ENCODE assay signal across 17 mouse cellular contexts in the genomic region with DNA sequence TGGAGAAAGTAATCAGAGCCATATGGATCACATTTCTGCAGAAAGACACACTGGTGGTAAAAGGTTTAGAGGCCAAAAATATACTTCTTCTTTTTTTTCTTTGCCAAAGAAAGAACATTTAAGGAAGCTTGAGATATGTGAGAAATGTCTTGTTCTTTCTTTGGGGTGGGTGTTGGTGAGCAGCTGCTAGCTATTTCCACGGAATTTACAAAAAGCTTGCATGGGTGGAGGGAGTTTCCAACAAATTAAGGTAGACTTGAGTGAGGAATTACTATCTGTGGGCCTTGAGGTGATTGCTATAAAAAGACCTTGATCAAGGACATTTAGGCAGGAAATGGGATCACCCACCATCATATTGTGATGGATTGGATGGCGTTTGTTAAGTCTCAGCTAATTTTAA. TPM values are rescaled to one million over a fixed set of nuclear protein-coding genes. Genes with fewer than 3 reads are reported as not detected.
"Had no signal": no experiment of that assay in that cellular context is flagged by ENCODE, and none has a peak within 500 bp of the region (broad histone marks: within the 10 kb centered on the region; RNA-seq: fewer than 3 reads in every experiment).

No protein-coding gene starts in this region.

- DNase-seq: forebrain, postnatal 0 days; gastrocnemius, postnatal 14 days; gastrocnemius, postnatal 36 days; heart, adult 11 months; heart, adult 2 months; heart, postnatal 4 days; kidney, adult 18-20 months; kidney, adult 8-10 months; kidney, postnatal 10 days; kidney, postnatal 25 days; kidney, postnatal 4 days; liver had no signal

- ATAC-seq: forebrain, postnatal 0 days; hindbrain, embryonic 16.5 days; inflammation-experienced regulatory T-cells, adult 6 months; intestine, embryonic 15.5 days; intestine, postnatal 0 days had no signal

RNA-seq across cellular contexts. Expression of a gene that starts 3.1 kb away (rescaled TPM):
- total RNA-seq: gastrocnemius, adult 18-20 months; gastrocnemius, postnatal 36 days had no signal
